Mouse (Mus musculus): ENCODE measurements around the gene Bicra. TPM values are rescaled to one million over a fixed set of nuclear protein-coding genes. Genes with fewer than 3 reads are reported as not detected.

Gene Bicra
- polyA plus RNA-seq, 1 experiment from 2014 or later, result 10.3 TPM

DNA sequence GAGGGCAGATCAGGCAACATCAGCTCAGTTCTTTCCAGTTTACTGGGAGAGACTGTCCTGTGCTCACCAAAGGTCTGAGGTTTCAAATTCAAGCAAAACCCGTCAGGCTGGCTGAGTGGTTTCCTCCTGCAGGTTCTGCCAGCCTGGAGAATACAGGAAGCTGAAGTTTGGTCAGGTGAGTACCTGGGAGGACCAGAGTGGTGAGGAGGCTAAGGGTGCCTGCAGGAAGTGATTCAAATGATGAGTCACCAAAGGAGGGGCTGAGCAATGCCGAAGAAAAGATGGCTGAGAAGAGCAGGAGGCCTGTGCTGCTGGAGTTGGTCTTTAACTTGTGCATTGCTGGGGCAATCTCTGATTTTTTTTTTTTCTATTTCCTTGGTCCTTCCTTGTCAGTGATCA is 9.4 kb upstream of the Bicra start:
- H3K27ac ChIP-seq (replicated peaks), result 0 out of 2 replicates have a peak overlapping the region, but pooled peaks have one; percentile 61
- 32% methylated on average over 2 of the region's 2 CpGs for WGBS
- peaks cover 19% of the 10 kb centered on the region for H3K27me3 ChIP-seq
- H3K9me3 ChIP-seq (replicated peaks), result 0 out of 2 replicates have a peak, but pooled peaks cover 4% of the 10 kb centered on the region
- ATAC-seq (ENCODE audit: insufficient number of reproducible peaks, low FRiP score, low TSS enrichment, low read depth), result no peak
- no peak overlapping the region for H3K4me2 ChIP-seq (replicated peaks)
- no peaks in the 10 kb centered on the region for H3K36me3 ChIP-seq
- no peak overlapping the region for H3K4me3 ChIP-seq (replicated peaks)
- peaks cover 8% of the 10 kb centered on the region; the same call in 1 of the 2 replicates for H3K4me1 ChIP-seq
- H3K9ac ChIP-seq, result no peak overlapping the region

DNA sequence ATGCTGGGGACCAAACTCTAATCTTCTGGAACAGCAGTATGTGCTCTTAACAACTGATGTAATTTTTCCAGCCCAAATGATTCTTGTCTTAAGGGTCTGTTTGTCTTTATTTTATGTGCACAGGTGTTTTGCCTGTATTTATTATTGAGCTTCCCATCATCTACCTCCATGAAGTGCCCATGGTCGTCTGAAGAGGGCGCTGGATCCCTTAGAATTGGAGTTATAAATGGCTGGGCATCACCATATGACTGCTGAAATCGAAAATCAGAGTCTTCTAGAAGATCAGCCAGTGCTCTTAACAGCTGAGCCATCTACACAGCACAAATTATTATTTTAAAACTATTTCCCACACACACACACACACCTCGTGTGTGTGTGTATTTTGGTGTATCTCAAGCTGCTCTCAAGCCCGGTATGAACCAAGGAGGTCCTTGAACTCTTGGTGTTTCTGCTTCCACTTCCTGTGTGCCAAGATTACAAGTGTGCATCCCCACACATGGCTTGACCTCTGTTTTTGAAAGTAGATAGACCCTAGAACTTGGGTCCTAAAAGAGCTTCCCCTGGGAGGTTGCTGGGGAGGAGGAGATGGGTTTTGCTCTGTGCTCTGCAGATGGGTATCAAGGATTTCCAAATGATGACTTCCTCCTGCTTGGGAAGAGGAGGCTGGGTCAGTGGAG is 8.9 kb upstream of the Bicra start:
- Histone ChIP-seq H3K4me3 (replicated peaks) (no peak overlapping the region), H3K27me3 (peaks cover 14% of the 10 kb centered on the region; the same call in 1 of the 2 replicates), H3K9ac (no peak overlapping the region), H3K4me2 (replicated peaks) (no peak overlapping the region), H3K9me3 (replicated peaks) (0 out of 2 replicates have a peak, but pooled peaks cover 4% of the 10 kb centered on the region), H3K4me1 (peaks cover 14% of the 10 kb centered on the region; the same call in 1 of the 2 replicates), H3K27ac (replicated peaks) (peak overlapping the region; percentile 61; the same call in 1 of the 2 replicates), H3K36me3 (no peaks in the 10 kb centered on the region)
- 25% methylated on average over 5 of the region's 5 CpGs for WGBS
- no peak for ATAC-seq (ENCODE audit: insufficient number of reproducible peaks, low FRiP score, low TSS enrichment, low read depth)

DNA sequence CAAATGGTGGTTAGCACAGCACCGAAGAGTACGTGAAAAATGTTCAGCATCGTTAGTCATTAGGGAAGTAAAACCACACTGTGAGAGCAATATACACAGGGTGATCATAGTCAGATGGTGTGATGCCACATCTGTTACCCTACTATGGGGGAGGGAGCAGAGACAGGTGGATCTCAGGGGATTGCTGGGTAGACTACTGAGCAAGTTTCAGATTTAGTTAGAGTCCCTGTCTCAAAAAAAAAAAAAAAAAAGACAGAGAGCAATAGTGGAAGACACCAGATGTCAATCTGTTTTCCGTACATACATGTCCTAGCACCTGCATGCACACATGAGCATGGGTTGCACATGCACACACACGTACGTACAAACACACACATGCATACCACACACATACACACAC is 7.9 kb upstream of the Bicra start:
- Histone ChIP-seq H3K9ac (no peak overlapping the region), H3K4me1 (peaks cover 17% of the 10 kb centered on the region; the same call in 1 of the 2 replicates), H3K9me3 (replicated peaks) (no peaks in the 10 kb centered on the region), H3K27ac (replicated peaks) (no peak overlapping the region), H3K4me2 (replicated peaks) (no peak overlapping the region), H3K36me3 (no peaks in the 10 kb centered on the region), H3K27me3 (peaks cover 8% of the 10 kb centered on the region; the same call in 1 of the 2 replicates), H3K4me3 (replicated peaks) (no peak overlapping the region)
- 78% methylated on average over 6 of the region's 6 CpGs for WGBS
- no peak for ATAC-seq (ENCODE audit: insufficient number of reproducible peaks, low FRiP score, low TSS enrichment, low read depth)

DNA sequence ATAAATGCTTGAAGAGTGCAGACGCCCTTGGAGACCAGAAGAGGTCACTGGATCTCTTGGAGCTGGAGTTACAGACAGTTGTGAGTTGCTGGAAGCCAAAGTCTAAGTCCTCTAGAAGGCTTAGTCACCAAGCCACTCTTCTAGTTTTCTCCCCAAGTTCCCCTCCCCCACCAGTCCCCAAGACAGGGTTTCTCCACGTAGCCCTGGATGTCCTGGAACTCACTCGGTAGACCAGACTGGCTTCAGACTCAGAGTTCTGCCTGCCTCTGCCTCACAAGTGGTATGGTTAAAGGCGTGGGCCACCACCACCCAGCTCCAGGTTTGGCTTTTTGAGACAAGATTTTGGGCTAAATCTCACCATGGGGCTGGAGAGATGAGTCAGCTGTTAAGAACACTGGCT is 7.2 kb upstream of the Bicra start:
- Histone ChIP-seq H3K27ac (replicated peaks) (no peak overlapping the region), H3K4me1 (peaks cover 23% of the 10 kb centered on the region), H3K9me3 (replicated peaks) (no peaks in the 10 kb centered on the region), H3K36me3 (no peaks in the 10 kb centered on the region), H3K9ac (no peak overlapping the region), H3K4me2 (replicated peaks) (no peak overlapping the region), H3K27me3 (peaks cover 6% of the 10 kb centered on the region; the same call in 1 of the 2 replicates), H3K4me3 (replicated peaks) (no peak overlapping the region)
- 61% methylated on average over 4 of the region's 4 CpGs for WGBS
- no peak for ATAC-seq (ENCODE audit: insufficient number of reproducible peaks, low FRiP score, low TSS enrichment, low read depth)

DNA sequence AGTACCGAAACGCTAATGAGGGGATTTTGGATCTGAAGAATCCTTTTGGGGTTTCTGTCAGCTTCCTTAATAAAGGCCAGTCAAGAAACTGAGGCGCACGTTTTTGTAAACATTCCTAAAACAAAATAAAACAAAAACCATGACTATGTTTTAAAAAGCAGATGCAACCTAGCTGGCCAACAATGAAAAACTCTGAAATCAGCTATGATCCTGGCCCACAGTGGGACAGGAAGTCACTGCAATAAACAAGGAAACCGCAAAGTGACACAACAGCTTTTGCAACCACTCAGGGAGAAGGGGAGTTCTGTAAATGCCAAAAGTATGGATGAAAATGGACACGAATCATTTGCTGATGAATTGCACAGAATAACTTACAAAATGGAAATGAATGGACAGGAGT is 5.4 kb upstream of the Bicra start:
- Histone ChIP-seq H3K4me2 (replicated peaks) (peak overlapping the region; percentile 71), H3K36me3 (no peaks in the 10 kb centered on the region), H3K9me3 (replicated peaks) (no peaks in the 10 kb centered on the region), H3K27me3 (no peaks in the 10 kb centered on the region), H3K9ac (no peak overlapping the region), H3K27ac (replicated peaks) (peak overlapping the region; percentile 44; the same call in 1 of the 2 replicates), H3K4me1 (peaks cover 33% of the 10 kb centered on the region), H3K4me3 (replicated peaks) (peak overlapping the region; percentile 57)
- 10% methylated on average over 6 of the region's 6 CpGs for WGBS
- no peak for ATAC-seq (ENCODE audit: insufficient number of reproducible peaks, low FRiP score, low TSS enrichment, low read depth)

DNA sequence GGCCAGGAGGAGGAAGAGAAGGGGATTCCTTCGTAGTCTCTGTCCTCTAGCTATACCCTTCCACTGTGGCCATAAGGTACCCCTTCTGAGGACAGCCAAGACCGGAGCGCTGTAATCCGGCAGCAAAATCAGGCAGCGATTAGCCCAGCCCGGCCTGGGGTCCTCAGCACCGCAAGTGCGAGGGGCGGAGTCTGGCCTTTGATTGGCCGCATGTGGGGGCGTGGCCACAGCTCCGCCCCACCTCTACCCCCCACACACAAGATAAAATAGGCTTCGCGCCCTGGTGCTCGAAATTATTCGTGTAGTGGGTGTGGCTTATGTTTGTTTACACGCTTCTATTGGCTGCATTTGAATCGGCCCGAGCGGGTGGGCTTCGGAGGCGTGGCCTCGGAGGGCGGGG is 5.0 kb upstream of the Bicra start:
- H3K27ac ChIP-seq (replicated peaks), result peak overlapping the region; percentile 87
- 0% methylated on average over 24 of the region's 24 CpGs for WGBS
- peak overlapping the region; percentile 24 for H3K9ac ChIP-seq

DNA sequence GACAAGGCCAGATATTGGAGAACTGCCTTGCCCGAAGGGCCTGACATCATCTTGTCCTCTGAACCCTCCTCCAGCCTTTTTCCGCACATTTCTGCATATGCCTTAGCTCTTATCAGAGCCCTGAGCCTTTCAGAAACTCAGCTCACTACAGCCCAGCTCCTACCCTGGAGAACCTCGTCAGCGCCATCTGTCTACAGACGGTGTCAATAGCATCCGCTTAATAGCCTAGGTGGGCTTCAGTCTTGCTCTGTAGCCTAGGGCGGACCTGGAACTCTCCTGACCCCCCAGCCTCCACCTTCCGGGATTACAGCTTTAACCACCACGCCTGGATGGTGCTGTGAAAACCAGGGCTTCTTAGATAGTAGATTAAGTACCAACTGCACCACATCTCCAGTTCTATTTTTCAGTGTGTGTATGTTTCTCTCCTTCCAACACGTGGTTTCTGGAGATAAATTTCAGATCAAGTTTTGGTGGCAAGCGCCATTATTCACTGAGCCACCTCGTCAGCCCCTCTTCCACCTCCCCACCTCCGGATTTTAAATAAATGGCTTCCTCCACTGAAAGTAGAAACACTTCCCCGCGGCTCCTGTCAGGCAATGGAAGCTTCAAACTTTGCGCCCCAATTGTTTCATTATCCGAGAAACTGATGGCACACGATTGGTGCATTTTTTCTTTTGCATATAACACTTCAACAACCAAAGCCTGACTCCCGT is 4.3 kb upstream of the Bicra start:
- WGBS, result 6% methylated on average over 19 of the region's 19 CpGs

More for the DNA sequence above, 5.0 kb upstream of the Bicra start:
- Histone ChIP-seq H3K4me2 (replicated peaks) (peak overlapping the region; percentile 71), H3K27me3 (no peaks in the 10 kb centered on the region), H3K36me3 (no peaks in the 10 kb centered on the region), H3K4me1 (peaks cover 33% of the 10 kb centered on the region), H3K9me3 (replicated peaks) (no peaks in the 10 kb centered on the region), H3K4me3 (replicated peaks) (peak overlapping the region; percentile 57)
- peak; percentile 86 for ATAC-seq (ENCODE audit: insufficient number of reproducible peaks, low FRiP score, low TSS enrichment, low read depth)

DNA sequence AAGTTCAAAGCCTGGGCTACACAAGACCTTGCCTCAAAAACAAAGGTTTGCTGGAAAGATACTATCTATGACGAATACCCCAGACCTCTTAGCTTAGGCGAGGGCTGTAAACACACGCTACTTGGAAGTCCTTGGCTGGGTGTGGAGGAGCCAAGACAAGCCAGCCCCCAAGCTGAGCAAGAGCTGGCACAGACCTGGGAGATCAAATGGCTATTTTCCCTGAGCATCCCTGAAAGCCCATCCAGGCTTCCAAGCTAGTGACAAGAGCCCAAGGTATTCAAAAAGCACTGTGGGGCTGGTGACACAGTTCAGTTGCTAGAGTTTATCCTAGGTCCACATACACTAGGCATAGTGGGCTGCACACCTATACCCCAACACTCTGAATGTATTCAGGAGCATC is 2.9 kb upstream of the Bicra start:
- Histone ChIP-seq H3K27me3 (no peaks in the 10 kb centered on the region), H3K27ac (replicated peaks) (no peak overlapping the region), H3K9me3 (replicated peaks) (no peaks in the 10 kb centered on the region), H3K36me3 (no peaks in the 10 kb centered on the region), H3K4me2 (replicated peaks) (no peak overlapping the region), H3K4me1 (peaks cover 40% of the 10 kb centered on the region), H3K4me3 (replicated peaks) (0 out of 2 replicates have a peak overlapping the region, but pooled peaks have one; percentile 4), H3K9ac (no peak overlapping the region)
- ATAC-seq (ENCODE audit: insufficient number of reproducible peaks, low FRiP score, low TSS enrichment, low read depth), result no peak
- WGBS, result 92% methylated on average over 3 of the region's 3 CpGs

More for the DNA sequence above, 4.3 kb upstream of the Bicra start:
- H3K9me3 ChIP-seq (replicated peaks), result no peaks in the 10 kb centered on the region
- peak overlapping the region; percentile 24 for H3K9ac ChIP-seq
- H3K36me3 ChIP-seq, result no peaks in the 10 kb centered on the region
- no peaks in the 10 kb centered on the region for H3K27me3 ChIP-seq
- peaks cover 33% of the 10 kb centered on the region for H3K4me1 ChIP-seq
- ATAC-seq (ENCODE audit: insufficient number of reproducible peaks, low FRiP score, low TSS enrichment, low read depth), result no peak
- peak overlapping the region; percentile 87 for H3K27ac ChIP-seq (replicated peaks)
- peak overlapping the region; percentile 71 for H3K4me2 ChIP-seq (replicated peaks)
- H3K4me3 ChIP-seq (replicated peaks), result peak overlapping the region; percentile 57

DNA sequence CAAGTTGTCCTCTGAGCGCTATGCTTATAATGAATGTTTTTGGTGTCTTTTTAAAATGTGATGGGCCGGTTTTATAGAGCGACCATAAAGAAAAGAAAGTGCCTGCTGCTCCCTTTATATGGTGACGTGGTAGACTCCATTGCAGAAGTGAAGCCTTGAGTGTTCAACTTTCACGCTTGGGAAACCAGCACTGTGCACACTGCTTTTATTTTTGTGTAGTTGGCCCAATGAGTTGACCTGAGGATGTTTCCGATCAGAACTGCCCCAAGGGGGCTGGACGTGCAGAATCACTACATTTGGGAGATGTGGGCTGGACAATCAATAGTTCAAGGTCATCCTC is 1.8 kb upstream of the Bicra start:
- Histone ChIP-seq H3K4me3 (replicated peaks) (peak overlapping the region; percentile 86), H3K9me3 (replicated peaks) (no peaks in the 10 kb centered on the region), H3K4me1 (peaks cover 51% of the 10 kb centered on the region), H3K27me3 (no peaks in the 10 kb centered on the region), H3K27ac (replicated peaks) (no peak overlapping the region), H3K36me3 (no peaks in the 10 kb centered on the region), H3K4me2 (replicated peaks) (peak overlapping the region; percentile 76), H3K9ac (0 out of 2 replicates have a peak overlapping the region, but pooled peaks have one; percentile 78)
- ATAC-seq (ENCODE audit: insufficient number of reproducible peaks, low FRiP score, low TSS enrichment, low read depth), result no peak
- WGBS, result 76% methylated on average over 7 of the region's 7 CpGs

DNA sequence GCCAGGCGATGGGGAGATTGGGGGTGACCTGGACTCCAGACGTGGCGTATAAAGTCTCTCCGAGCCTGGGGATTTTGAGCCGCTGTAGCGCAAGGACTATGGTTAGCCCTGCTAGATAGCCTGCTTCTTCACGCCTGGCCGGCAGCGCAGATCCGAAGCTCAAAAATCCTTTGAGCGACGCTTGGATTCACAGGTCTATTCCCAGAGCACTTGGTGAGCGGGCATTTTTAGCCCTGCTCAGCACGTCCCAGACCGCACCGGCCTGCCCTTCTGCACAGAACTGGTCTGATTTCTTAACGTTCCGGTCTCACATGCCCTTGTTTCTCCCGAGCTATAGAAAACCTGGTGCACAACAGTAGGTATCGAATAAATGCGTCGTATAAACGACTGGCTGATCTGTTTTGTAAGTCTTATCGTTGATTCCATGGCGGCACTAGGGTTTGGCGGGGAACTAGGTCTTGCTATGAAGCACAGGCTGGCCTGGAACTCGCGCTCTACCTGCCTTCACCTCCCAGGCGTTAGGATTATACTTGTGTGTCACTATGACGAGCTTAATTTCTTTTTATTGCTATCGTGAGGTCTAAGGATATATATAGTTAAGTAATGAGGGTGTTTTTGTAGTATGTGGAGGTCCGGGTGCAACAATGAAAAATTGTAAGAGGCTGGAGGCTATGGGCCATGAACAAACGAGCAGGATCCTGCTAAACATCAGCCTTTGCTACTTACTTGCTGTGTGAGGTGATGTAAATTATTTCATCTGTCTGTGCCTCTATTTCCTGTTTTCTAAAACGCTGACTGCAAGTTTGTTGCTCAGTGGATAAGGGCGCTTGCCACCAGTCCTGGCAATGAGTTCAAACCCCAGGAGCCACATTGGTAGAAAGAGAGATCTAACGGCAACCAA is 1.2 kb upstream of the Bicra start:
- H3K4me1 ChIP-seq, result peaks cover 57% of the 10 kb centered on the region
- H3K36me3 ChIP-seq, result no peaks in the 10 kb centered on the region
- no peak for ATAC-seq (ENCODE audit: insufficient number of reproducible peaks, low FRiP score, low TSS enrichment, low read depth)
- H3K9me3 ChIP-seq (replicated peaks), result no peaks in the 10 kb centered on the region
- WGBS, result 6% methylated on average over 36 of the region's 36 CpGs
- H3K27ac ChIP-seq (replicated peaks), result peak overlapping the region; percentile 89
- peak overlapping the region; percentile 78 for H3K9ac ChIP-seq
- H3K4me3 ChIP-seq (replicated peaks), result peak overlapping the region; percentile 86
- H3K4me2 ChIP-seq (replicated peaks), result peak overlapping the region; percentile 76
- H3K27me3 ChIP-seq, result no peaks in the 10 kb centered on the region

DNA sequence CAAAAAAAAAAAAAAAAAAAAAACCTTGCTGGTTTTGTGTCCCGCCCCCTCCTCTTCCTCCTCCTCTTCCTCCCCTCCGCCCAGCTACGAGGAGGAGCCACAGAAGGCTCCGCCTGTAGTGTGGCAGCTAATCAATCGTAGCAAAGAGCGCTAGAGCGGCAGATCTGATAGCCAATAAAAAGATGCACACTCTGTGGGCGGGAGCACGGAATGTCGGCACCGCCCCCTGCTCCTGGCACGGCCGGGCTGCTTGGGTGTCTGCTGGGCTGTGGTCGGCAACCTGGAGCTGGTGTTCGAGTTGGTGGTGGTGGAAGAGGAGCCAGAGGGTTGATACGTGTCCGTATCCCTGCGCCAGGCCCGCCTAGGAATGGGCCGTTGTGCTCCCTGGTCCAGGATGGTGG is 443 bp upstream of the Bicra start:
- Histone ChIP-seq H3K9me3 (replicated peaks) (no peaks in the 10 kb centered on the region), H3K27ac (replicated peaks) (peak overlapping the region; percentile 97), H3K27me3 (no peaks in the 10 kb centered on the region), H3K4me2 (replicated peaks) (peak overlapping the region; percentile 76), H3K36me3 (no peaks in the 10 kb centered on the region), H3K4me1 (peaks cover 61% of the 10 kb centered on the region), H3K4me3 (replicated peaks) (peak overlapping the region; percentile 86), H3K9ac (peak overlapping the region; percentile 98)
- WGBS, result 1% methylated on average over 19 of the region's 20 CpGs
- ATAC-seq (ENCODE audit: insufficient number of reproducible peaks, low FRiP score, low TSS enrichment, low read depth), result peak; percentile 89
